Mouse (Mus musculus) ovary, adult 18-20 months (tissue): Measurements from ENCODE around the gene Txnrd2.

Source experiments
- DNase-seq: peaks from one replicate; pipeline ENCODE4 v3.0.0; 2022; ENCODE audit warnings: low spot score, mixed read lengths

Txnrd2 gene

GRCm38 (mm10) chr16:18451486-18452181 lies 25.4 kb downstream of the Txnrd2 start:
- peak; percentile 16 for DNase-seq

GRCm38 (mm10) chr16:18452361-18452862 lies 26.2 kb downstream of the Txnrd2 start:
- no peak for DNase-seq

GRCm38 (mm10) chr16:18453846-18454245 lies 27.7 kb downstream of the Txnrd2 start:
- DNase-seq = no peak

- DNase-seq = no peak
Measured at GRCm38 (mm10) chr16:18455407-18455806, 29.2 kb downstream of the Txnrd2 start.

- DNase-seq = no peak
Measured at GRCm38 (mm10) chr16:18458661-18459060, 32.5 kb downstream of the Txnrd2 start.

- DNase-seq = peak; percentile 26
Measured at GRCm38 (mm10) chr16:18459335-18459954, 33.3 kb downstream of the Txnrd2 start.

- DNase-seq = peak; percentile 21
Measured at GRCm38 (mm10) chr16:18459955-18460370, 33.8 kb downstream of the Txnrd2 start.

GRCm38 (mm10) chr16:18460826-18461225 lies 34.6 kb downstream of the Txnrd2 start:
- no peak for DNase-seq

GRCm38 (mm10) chr16:18462031-18462430 lies 35.8 kb downstream of the Txnrd2 start:
- DNase-seq = no peak

- no peak for DNase-seq
Measured at GRCm38 (mm10) chr16:18462598-18462997, 36.4 kb downstream of the Txnrd2 start.

GRCm38 (mm10) chr16:18464271-18464670 lies 38.1 kb downstream of the Txnrd2 start:
- no peak for DNase-seq

GRCm38 (mm10) chr16:18470829-18471228 lies 44.6 kb downstream of the Txnrd2 start:
- no peak for DNase-seq

- no peak for DNase-seq
Measured at GRCm38 (mm10) chr16:18471381-18471955, 45.3 kb downstream of the Txnrd2 start.

GRCm38 (mm10) chr16:18471976-18472375 lies 45.8 kb downstream of the Txnrd2 start:
- no peak for DNase-seq

- DNase-seq = no peak
Measured at GRCm38 (mm10) chr16:18472416-18472815, 46.2 kb downstream of the Txnrd2 start.

GRCm38 (mm10) chr16:18472976-18473375 lies 46.8 kb downstream of the Txnrd2 start:
- no peak for DNase-seq

GRCm38 (mm10) chr16:18474021-18474420 lies 47.8 kb downstream of the Txnrd2 start:
- no peak for DNase-seq

- DNase-seq = no peak
Measured at GRCm38 (mm10) chr16:18477996-18478395, 51.8 kb downstream of the Txnrd2 start.

- DNase-seq = no peak
Measured at GRCm38 (mm10) chr16:18479667-18480066, 53.5 kb downstream of the Txnrd2 start.

GRCm38 (mm10) chr16:18480933-18481485 lies 54.8 kb downstream of the Txnrd2 start:
- no peak for DNase-seq

- DNase-seq = no peak
Measured at GRCm38 (mm10) chr16:18482431-18482830, 56.2 kb downstream of the Txnrd2 start.

- no peak for DNase-seq
Measured at GRCm38 (mm10) chr16:18483839-18484238, 57.7 kb downstream of the Txnrd2 start.

GRCm38 (mm10) chr16:18484386-18484785 lies 58.2 kb downstream of the Txnrd2 start:
- no peak for DNase-seq
